Mouse (Mus musculus): Measurements from ENCODE around the gene As3mt. TPM values are rescaled to one million over a fixed set of nuclear protein-coding genes. Genes with fewer than 3 reads are reported as not detected.
"Not testable (repeated sequence)": the region's sequence is repeated elsewhere in the genome, so short reads cannot be mapped to it uniquely, and the experiment has no call there.

As3mt gene
- total RNA-seq, 2 experiments from 2014 or later = 87.8 to 90.3 TPM

DNA sequence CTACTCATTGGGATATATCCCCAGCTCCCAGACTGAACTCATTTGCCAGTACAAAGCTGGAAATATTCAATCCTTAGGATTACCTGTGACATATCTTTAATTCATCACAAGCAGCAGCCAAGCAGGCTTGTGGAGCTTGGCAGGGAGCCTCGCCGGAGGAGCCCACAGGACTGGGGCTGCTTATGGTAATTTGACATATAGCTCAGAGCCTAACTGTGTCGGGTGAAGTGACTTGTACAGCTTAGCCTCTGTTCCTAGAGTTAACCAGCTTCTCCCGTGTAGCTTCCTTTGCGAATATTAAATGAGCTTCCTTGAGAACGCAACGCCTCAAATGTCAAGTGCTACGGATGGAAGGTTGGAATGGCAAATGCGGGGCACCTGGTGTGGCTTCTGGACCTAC lies 37.4 kb downstream of the As3mt start:
- no peak for DNase-seq

DNA sequence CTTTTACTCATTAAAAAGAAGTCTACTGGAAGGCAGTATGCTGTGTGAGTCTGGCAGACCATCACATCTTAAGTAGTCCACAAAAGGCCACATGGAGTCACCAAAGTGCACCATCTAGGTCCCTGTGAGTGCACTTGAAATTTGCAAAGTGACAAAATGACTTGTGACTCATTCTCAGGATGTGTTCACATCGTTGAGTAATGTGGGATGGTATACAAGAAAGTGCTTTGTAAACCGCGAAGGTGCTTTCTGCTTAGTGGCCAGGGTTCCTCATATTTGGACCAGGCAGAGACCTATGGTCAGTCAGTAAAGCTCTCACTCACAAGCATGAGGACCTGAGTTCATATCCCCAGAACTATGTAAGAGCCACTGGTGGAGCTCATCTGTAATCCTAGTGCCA lies 40.5 kb downstream of the As3mt start:
- no peak for DNase-seq

DNA sequence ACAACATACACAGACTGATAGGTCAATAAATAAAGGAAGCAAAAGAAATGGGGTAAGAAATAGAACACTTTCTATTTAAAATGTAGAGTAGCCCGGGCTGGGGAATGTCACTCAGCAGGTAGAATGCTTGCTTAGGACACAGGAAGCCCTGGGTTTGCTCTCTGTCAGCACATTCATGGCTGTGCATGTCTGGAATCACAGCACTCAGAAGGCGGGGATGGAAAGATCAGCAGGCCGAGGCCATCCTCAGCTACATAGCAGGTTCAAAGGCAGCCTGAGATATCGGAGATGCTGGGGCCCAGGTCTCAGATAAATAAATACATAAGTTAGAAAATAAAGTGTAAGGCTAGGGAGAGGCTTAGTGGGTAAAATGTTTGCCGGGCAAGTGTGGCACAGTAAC lies 45.0 kb downstream of the As3mt start:
- no peak for DNase-seq

DNA sequence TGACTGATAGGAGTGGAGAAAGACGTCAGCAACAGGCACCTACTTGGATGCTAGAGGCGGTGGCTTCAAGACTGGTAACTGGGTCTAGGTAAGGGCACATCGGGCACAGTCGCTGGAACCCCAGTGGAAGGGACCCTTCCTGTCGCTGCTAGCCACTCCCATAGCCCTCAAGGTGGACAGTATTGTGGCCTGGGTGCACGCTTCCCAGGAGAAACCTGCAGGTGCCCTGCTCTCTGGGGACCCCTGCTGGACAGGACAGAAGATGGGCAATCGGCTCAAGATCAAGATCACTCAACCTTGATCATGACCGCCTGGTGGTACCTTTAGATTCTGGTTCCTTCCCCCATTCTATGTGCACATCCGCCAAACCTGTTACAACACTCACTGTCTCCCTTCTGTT lies 47.8 kb downstream of the As3mt start:
- DNase-seq = no peak

DNA sequence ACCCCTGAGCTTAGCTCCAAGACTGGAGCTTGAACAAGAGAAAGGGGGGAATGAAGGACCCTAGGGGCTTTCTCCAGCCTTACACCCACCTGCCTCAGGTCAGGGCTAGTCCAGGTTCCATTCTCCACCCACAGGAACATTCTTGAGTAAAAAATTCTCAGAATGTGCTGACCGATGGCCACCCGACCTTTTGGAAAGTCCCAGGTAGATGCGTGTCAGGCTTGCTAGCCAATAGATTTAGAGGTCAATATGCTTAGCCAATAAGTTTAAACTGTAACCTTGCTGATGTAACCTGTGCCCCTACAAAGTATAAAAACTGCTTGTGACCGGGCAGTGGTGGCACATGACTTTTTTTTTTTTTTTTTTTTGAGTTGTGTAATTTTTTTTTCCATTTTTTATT lies 49.0 kb downstream of the As3mt start:
- DNase-seq = no peak

DNA sequence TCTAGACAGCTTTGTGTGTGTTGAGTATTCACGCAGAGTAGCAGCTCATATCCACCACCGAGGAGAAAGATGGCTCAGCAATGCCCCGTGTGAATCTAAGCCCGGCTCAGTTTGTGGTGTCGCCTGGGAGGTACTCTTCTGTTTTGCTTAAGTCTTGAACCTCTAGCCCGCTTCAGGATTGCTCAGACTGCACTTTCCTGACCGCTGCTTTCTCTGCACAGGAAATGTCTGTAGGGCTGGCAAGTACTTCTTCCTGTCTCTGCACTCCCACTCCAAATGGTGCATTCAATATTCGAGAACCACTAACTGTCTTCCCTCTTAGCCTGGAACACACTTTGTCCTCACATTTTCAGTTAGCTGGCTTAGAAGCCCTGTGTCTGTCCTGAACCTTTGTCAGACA lies 51.8 kb downstream of the As3mt start:
- DNase-seq = no peak

DNA sequence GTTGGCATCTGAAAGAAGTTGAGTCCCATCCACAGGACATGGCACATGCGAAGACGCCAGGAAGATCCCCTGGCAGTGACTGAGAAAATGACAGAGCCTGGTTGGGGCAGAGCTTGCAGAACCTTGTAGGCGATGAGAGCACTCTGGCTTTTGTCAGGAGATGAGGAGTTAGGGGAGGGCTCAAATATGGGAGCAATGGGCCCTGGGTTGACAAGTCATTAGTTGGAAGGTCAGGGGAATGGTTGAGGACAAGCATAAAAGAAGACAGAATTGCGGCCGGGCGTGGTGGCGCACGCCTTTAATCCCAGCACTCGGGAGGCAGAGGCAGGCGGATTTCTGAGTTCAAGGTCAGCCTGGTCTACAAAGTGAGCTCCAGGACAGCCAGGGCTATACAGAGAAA lies 52.7 kb downstream of the As3mt start:
- not testable (repeated sequence) for DNase-seq

DNA sequence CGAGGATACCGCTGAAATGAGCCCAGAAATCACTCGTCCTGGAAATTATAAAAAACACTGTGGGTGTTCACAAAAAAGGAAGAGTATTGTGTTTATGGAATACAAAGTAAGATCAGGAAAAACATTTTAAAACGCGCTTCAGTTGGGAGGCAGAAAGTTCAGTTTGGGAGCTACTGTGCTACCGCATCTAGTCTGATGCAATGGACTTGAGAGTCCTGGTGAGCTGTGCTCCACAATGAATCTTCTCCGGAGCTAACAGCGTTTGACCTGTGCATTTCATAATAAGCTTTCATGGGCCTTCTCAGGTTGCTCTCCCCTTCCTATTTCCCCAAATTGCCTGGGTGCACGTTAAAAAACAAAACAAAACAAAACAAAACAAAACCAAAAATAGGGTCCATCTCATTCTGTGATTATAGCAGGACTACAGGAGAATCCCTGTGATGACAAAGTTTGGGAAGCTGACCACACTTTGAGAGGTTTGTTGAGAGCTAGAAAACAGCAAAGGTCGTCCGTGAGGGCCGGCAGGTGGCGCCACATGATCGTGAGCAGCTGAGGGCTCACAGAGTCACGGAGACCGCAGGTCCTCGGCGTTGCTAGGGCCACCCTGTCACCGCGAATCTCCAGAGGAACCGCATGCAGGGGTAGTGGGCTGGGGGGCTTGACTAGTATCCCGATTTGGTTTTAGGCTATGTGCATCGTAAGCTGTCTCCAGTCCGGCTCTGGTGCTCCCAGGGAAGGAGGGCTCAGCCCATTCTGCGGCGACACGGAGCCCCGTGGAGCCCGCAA lies 53.3 kb downstream of the As3mt start:
- DNase-seq = peak; percentile 80

DNA sequence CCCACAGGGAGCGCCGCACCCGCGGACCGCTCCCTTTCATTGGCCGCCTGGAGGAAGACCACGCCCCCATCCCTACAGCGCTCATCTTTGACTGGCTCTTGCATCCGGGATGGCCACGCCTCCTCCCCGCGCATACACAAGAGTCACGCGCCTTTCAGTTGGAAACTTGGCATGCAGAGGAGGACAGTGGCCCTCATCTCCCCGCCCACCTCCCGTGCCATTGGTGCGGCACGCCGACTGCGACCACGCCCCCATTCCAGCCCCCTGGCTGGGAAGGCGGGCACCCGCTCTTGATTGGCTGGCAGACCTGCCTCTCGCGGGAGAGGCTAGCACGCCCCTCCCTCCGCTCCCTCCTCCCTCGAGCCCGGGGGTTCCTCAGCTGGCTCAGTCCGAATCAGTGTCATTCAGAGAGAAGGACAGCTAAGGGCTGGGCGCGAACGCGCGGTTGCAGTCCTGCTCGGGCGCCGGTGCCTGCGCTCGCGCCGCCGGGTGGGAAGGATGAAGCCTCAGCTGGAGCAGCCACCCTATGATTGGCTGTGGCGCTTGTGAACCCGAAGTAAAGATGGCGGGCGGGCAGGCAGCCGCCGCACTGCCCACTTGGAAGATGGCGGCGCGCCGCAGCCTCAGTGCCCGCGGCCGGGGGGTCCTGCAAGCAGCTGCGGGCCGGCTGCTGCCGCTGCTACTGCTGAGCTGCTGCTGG lies 54.1 kb downstream of the As3mt start, which contains the start of gene Cnnm2:
Gene Cnnm2 (plus strand): TSS at position 350 of the 700 bp plus-strand sequence.
- DNase-seq = peak; percentile 100

DNA sequence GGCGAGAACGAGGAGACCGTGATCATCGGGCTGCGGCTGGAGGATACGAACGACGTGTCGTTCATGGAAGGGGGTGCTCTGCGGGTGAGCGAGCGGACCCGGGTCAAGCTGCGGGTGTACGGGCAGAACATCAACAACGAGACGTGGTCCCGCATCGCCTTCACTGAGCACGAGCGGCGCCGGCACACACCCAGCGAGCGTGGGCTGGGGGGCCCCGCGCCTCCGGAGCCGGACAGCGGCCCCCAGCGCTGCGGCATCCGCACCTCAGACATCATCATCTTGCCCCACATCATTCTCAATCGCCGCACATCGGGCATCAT lies 54.7 kb downstream of the As3mt start:
- DNase-seq = no peak

DNA sequence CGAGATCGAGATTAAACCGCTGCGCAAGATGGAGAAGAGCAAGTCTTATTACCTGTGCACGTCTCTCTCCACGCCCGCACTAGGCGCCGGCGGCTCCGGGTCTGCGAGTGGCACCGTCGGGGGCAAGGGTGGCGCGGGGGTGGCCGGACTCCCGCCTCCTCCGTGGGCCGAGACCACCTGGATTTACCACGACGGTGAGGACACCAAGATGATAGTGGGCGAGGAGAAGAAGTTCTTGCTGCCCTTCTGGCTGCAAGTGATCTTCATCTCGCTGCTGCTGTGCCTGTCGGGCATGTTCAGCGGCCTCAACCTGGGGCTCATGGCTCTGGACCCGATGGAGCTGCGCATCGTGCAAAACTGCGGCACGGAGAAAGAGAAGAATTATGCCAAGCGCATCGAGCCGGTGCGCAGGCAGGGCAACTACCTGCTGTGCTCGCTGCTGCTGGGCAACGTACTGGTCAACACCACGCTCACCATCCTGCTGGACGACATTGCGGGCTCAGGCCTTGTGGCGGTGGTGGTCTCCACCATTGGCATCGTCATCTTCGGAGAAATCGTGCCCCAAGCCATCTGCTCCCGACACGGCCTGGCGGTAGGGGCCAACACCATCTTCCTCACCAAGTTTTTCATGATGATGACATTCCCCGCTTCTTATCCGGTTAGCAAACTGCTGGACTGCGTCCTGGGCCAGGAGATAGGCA lies 55.2 kb downstream of the As3mt start:
- DNase-seq = peak; percentile 29

DNA sequence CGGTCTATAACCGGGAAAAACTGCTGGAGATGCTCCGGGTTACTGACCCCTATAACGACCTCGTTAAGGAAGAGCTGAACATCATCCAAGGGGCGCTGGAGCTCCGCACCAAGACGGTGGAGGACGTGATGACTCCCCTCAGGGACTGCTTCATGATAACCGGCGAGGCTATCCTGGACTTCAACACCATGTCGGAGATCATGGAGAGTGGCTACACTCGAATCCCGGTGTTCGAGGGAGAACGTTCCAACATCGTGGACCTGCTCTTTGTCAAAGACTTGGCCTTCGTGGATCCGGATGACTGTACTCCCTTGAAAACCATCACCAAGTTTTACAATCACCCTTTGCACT lies 55.7 kb downstream of the As3mt start:
- no peak for DNase-seq

DNA sequence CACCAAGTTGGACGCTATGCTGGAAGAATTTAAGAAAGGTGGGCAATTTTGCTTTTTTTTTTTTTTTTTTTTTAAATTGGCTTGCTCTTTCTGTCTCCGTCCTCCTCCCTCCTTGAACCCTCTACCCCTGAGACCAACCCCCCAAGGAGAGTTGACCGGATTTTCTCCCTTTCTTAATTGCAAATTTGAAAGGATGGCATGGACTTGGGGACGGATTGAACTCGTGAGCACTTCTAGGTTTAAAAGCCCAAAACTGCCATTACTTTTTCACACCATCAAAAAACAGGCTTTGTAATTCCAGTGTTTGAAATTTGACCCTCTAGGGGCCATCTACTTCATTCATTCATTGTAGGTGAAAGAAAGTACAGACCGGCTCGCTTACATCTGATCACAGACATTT lies 56.1 kb downstream of the As3mt start:
- no peak for DNase-seq

DNA sequence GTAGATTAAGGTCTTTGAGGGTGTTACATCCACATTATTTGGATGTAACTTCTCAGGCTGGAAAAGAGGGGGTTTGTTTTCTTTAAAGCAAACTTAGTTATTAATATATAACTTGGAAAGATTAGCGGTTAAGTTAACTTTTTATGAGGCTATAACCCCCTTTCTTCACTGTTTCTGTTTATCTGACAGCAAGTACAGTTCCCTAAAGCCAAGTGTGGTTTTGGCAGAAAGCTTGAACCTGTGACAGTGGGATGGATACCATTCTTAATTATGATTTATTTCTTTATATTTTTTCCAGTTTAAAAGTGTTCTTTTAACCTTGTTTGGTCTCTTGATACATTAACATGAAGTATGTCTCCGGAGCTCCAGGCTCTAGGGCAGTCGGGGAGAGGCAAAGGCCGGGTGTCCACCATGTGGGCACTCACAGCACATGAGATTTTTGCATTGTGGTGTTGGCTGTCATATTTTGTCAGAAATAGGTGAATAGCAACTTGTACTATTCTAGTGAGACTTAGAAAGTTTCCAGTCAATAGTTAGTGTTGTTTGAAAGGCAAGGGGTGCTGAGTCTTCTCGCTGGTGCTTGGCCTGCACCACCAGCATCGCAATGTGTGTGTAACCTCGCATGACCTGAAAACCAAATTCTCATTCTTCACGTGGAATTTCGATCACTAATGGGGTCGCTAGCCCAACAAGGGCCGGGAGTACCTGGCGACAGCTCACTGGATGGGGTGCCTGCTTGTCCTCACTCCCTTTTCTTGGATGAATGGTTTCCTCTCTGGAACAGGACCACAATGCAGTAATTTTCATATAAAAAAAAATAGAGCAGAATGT lies 56.9 kb downstream of the As3mt start:
- DNase-seq = no peak

DNA sequence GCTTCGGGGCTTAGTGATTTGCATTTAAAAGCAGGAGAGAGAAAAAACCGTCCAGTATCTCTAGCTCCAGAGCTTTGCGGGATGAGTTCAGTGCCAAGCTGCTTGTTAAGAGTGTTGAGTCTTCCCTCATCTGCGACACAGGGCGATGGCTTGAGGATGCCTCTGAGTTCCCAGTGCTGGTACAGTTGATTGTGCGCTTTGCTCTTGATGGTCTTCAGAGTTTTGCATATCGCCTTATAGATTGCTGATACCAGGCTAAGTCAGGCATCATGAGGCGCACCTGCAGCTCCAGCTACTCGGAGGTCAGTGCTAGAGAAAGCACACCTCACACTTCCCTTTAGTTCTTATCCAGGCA lies 57.5 kb downstream of the As3mt start:
- no peak for DNase-seq

DNA sequence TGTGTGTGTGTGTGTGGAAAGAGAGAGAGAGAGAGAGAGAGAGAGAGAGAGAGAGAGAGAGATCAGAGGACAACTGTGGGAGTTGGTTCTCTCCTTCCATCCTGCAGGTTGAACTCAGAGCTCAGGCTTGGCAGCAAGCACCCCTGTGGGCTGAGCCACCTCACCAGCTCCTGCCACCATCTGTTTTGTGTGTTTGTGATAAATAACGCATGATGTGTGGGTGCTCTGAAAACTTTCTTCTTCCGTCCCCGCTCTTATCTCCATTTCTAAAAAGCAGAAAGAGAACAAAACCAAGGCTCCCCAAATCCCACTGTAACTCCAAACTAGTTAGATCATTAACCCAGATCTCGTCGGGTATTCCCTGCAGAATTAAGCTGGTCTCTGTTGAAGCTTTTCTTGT lies 58.9 kb downstream of the As3mt start:
- DNase-seq = no peak

DNA sequence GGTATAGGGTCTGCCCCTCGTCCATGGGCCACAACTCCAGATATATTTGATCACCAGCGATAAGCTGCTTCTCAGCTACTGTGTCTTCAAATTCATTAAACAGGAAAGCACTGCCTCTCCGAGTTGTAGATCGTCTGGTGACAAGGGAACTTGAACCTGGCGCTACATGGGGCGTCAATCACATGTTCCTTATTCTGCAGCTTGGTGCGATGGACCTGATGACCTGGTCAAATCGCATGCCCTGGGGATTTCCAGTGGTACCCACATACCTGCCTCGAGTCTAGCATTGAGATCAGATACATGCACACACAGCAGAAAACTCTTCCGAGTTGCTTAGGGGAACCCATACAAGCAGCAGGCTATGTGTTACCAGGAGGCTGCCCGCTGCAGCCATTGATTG lies 62.5 kb downstream of the As3mt start:
- no peak for DNase-seq

DNA sequence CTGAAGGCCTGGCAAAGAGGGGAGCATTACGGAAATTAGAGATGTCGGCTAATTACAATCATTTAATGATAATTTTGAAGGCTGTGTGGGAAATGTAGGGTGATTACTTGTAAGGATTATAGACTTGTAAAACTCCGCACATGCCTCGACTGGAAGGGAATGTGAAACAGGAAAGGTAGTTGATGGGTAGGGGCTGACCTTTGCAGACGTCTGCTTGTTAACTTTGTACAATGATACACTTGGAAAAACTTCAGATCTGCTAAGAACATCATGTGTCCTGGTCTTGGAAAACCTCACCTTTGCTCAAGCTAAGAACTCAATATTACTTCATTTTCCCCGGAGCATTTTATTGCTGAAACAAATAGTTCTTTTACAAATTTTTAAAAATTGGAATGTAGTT lies 64.5 kb downstream of the As3mt start:
- no peak for DNase-seq

DNA sequence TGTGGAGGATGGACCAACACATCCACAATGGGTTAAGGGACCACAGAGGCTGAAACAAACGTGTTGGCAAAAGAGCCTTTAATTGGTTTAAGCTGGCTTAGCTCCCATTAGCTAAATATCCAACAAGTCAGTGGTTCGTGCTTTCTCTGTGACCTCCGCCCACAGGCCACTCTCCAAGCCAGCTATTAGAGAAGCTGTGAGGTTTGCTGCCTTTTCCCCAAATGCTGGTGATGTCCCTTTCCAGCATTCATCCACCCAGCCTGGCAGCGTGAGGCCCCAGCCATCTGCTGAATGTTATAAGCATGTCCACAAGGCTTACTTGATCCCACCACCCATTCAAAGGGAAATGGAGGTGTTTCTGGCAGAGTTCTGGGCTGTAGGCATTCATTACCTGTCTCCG lies 69.1 kb downstream of the As3mt start:
- DNase-seq = no peak

DNA sequence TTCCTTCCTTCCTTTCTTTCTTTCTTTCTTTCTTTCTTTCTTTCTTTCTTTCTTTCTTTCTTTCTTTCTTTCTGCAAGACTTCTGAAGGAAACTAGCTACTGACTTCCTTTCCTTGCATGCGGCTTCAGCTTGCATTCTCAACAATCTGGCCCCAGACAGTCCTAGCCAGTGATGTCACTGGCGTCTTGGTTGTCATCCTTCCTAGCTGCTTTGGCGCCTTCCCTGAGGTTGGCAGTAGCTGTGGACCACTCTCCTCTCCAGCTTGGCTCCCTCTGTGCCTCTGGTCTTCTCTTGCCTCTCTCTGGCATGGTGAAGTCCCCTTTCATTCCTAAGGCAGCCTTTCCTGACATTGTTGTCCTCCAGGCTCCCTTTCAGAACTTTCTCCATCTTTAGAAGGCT lies 69.6 kb downstream of the As3mt start:
- no peak for DNase-seq

DNA sequence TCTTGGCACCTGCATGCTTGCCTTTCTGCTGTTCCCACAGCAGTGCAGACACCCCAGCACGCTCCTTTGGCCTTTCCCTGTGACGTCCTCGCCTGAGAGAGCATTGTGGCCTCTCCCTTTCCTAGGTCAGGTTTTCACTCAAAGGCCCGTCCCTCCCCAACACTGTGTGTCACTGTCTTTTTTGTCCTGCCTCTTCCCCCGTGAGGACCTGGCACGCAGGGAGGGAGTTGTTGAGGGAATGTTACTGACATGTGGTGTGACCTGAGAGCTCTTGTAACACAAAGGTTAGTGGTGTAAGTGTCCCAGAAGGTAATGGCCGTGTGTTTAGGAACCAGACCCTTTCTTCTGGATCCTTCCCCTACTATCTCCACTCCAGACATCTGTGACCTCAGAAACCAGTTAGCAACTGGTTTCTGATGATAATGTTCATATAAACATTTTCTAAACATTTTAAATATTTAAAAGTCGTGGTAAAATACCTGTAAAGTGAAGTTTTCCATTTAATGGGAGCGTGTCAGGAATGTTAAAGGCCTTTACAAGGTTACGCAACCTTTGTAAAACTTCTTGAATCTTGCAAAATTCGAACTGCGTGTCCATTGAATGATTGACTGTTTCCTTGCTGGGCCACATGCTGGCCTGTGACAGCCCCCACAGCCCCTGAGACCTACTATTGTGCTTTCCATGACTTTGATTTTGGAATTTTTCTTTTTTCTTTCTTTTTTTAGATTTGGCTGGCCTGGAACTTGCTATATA lies 70.8 kb downstream of the As3mt start:
- no peak for DNase-seq

DNA sequence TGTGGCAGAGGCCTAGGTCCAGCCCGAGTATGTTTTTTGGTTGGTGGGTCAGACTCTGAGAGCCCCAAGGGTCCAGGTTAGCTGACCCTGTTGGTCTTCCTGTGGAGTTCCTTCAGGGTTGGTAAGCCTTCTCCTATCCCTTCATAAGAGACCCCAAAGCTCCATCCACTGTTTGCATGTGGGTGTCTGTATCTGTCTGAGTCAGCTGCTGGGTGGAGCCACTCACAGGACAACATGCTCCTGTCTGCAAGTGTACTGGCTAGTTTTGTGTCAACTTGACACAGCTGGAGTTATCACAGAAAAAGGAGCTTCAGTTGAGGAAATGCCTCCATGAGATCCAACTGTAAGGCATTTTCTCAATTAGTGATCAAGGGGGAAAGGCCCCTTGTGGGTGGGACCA lies 71.9 kb downstream of the As3mt start:
- DNase-seq = not testable (repeated sequence)

Data from gastrocnemius, postnatal 25 days (tissue).